Mouse (Mus musculus) liver, postnatal 0 days (tissue): ENCODE measurements around the gene Col7a1. TPM values are rescaled to one million over a fixed set of nuclear protein-coding genes. Genes with fewer than 3 reads are reported as not detected.

Experiments used
- ATAC-seq: fragments of 200-750 bp; cut with Nextera tagmentation; 2 replicates; pipeline ENCODE4 v1.8.0; 2017; ENCODE audit warnings: mild to moderate bottlenecking, moderate library complexity
- DNase-seq: peaks from one replicate; pipeline ENCODE4 v3.0.0-alpha.2; 2016
- H3K27ac ChIP-seq: fragments of 300-500 bp; sonication (generic); 2 replicates; pipeline ENCODE4 v1.5.1; 2014; ENCODE audit warnings: antibody characterized with exemption, moderate library complexity, mild to moderate bottlenecking, low read depth
- H3K27me3 ChIP-seq: fragments of 300-500 bp; sonication (generic); 2 replicates; pipeline ENCODE4 v1.6.1; 2014; ENCODE audit warnings: low read length, control low read depth, mixed read lengths; ENCODE audit not compliant: insufficient read depth
- H3K36me3 ChIP-seq: fragments of 300-500 bp; sonication (generic); replicated peaks from 2 replicates; pipeline ENCODE4 v1.6.1; 2014; ENCODE audit warnings: mild to moderate bottlenecking, control low read depth, low read length, moderate library complexity, mixed read lengths; ENCODE audit not compliant: insufficient read depth
- H3K4me1 ChIP-seq: fragments of 300-500 bp; sonication (generic); 2 replicates; pipeline ENCODE4 v1.6.1; 2014; ENCODE audit warnings: antibody characterized with exemption, mild to moderate bottlenecking, control low read depth; ENCODE audit not compliant: insufficient read depth
- H3K4me2 ChIP-seq: fragments of 300-500 bp; sonication (generic); 2 replicates; pipeline ENCODE4 v1.6.1; 2014; ENCODE audit warnings: low read depth, mild to moderate bottlenecking, low read length, moderate library complexity, mixed read lengths
- H3K4me3 ChIP-seq: fragments of 300-500 bp; sonication (generic); 2 replicates; pipeline ENCODE4 v1.5.1; 2014; ENCODE audit warnings: low read depth, low read length
- H3K9ac ChIP-seq: fragments of 300-500 bp; sonication (generic); replicated peaks from 2 replicates; pipeline ENCODE4 v1.6.1; 2014; ENCODE audit warnings: mild to moderate bottlenecking, moderate library complexity
- H3K9me3 ChIP-seq: fragments of 300-500 bp; sonication (generic); 2 replicates; pipeline ENCODE4 v1.6.1; 2016; ENCODE audit warnings: mild to moderate bottlenecking, control low read depth, low read length, mixed read lengths
- CTCF ChIP-seq: sonication (generic); IDR thresholded peaks from 2 replicates; pipeline ENCODE4 v1.5.1; 2016; ENCODE audit warnings: antibody characterized with exemption, low read depth
- EP300 ChIP-seq: IDR thresholded peaks from 2 replicates; pipeline ENCODE4 v1.6.1; 2016; ENCODE audit warnings: antibody characterized with exemption, low read depth, mild to moderate bottlenecking
- WGBS: fragments of 180-500 bp; shearing (Covaris S2); extraction: QIAGEN DNeasy Blood & Tissue Kit; methylation state at CpG from one replicate; pipeline ENCODE4 v1.1.7; 2014; ENCODE audit not compliant: insufficient replicate concordance; 5-methylcytosine and 5-hydroxymethylcytosine counted together
- polyA plus RNA-seq: library from polyadenylated mRNA; unstranded; fragments of >200 nt; fragmentation: Nextera tagmentation; extraction: Ambion mirVana; gene quantifications from 2 replicates; pipeline ENCODE4 v1.2.1, GENCODE M21; 2015

Col7a1 gene
- polyA plus RNA-seq, 1 experiment from 2014 or later, result 0.13 TPM

- no peak for TF ChIP-seq CTCF
- TF ChIP-seq EP300, result no peak
- 88% methylated on average over 3 of the region's 3 CpGs for WGBS
- ATAC-seq, result no peak
- Histone ChIP-seq H3K4me3 (no peak overlapping the region), H3K9me3 (no peaks in the 10 kb centered on the region), H3K36me3 (no peaks in the 10 kb centered on the region), H3K27me3 (no peaks in the 10 kb centered on the region), H3K27ac (no peak overlapping the region), H3K9ac (no peak overlapping the region), H3K4me2 (no peak overlapping the region), H3K4me1 (no peaks in the 10 kb centered on the region)
- DNase-seq, result no peak
Observed at GRCm38 (mm10) chr9:108928424-108928823, 25.0 kb upstream of the Col7a1 start.

- peaks cover 25% of the 10 kb centered on the region for H3K36me3 ChIP-seq
- no peaks in the 10 kb centered on the region for H3K27me3 ChIP-seq
- no peak for TF ChIP-seq CTCF
- TF ChIP-seq EP300, result no peak
- DNase-seq, result no peak
- no peaks in the 10 kb centered on the region for H3K4me1 ChIP-seq
- no peak overlapping the region for H3K9ac ChIP-seq
- 11% methylated on average over 3 of the region's 3 CpGs for WGBS
- H3K9me3 ChIP-seq, result no peaks in the 10 kb centered on the region
- no peak overlapping the region for H3K27ac ChIP-seq
- H3K4me2 ChIP-seq, result peak overlapping the region; percentile 5; the same call in 1 of the 2 replicates
- no peak overlapping the region for H3K4me3 ChIP-seq
- no peak for ATAC-seq
Observed at GRCm38 (mm10) chr9:108935991-108936390, 17.4 kb upstream of the Col7a1 start.

- Histone ChIP-seq H3K4me2 (peak within 1 kb of the TSS; percentile 84), H3K9me3 (no peaks in the 10 kb centered on the region), H3K27me3 (no peaks in the 10 kb centered on the region), H3K4me1 (no peaks in the 10 kb centered on the region), H3K36me3 (peaks cover 31% of the 10 kb centered on the region), H3K4me3 (peak within 1 kb of the TSS; percentile 82), H3K27ac (peak within 1 kb of the TSS; percentile 71), H3K9ac (peak within 1 kb of the TSS; percentile 90)
- TF ChIP-seq CTCF (peak; percentile 99), EP300 (no peak)
- WGBS, result under 1% methylated on average over 58 of the region's 58 CpGs
- ATAC-seq, result peak; percentile 90
- DNase-seq, result peak; percentile 97
Observed at GRCm38 (mm10) chr9:108936418-108937364, 16.7 kb upstream of the Col7a1 start, which contains the start of gene Uqcrc1. Gene Uqcrc1, plus strand, starts transcription at chr9:108936633.

GRCm38 (mm10) chr9:108945111-108945510 lies 8.3 kb upstream of the Col7a1 start:
- Histone ChIP-seq H3K4me1 (no peaks in the 10 kb centered on the region), H3K4me2 (no peak overlapping the region), H3K36me3 (peaks cover 87% of the 10 kb centered on the region), H3K9ac (no peak overlapping the region), H3K27me3 (no peaks in the 10 kb centered on the region), H3K9me3 (no peaks in the 10 kb centered on the region), H3K4me3 (no peak overlapping the region), H3K27ac (no peak overlapping the region)
- 84% methylated on average over 9 of the region's 9 CpGs for WGBS
- no peak for ATAC-seq
- DNase-seq, result no peak
- TF ChIP-seq CTCF (no peak), EP300 (no peak)

GRCm38 (mm10) chr9:108945608-108946007 lies 7.8 kb upstream of the Col7a1 start:
- H3K27me3 ChIP-seq, result no peaks in the 10 kb centered on the region
- H3K9me3 ChIP-seq, result no peaks in the 10 kb centered on the region
- DNase-seq (no peak), ATAC-seq (no peak; the same call in 1 of the 2 replicates)
- no peak overlapping the region for H3K4me2 ChIP-seq
- 63% methylated on average over 5 of the region's 5 CpGs for WGBS
- H3K4me1 ChIP-seq, result no peaks in the 10 kb centered on the region
- no peak overlapping the region for H3K27ac ChIP-seq
- no peak for TF ChIP-seq CTCF
- no peak for TF ChIP-seq EP300
- H3K36me3 ChIP-seq, result peaks cover 89% of the 10 kb centered on the region
- H3K9ac ChIP-seq, result no peak overlapping the region
- H3K4me3 ChIP-seq, result no peak overlapping the region

GRCm38 (mm10) chr9:108949231-108949966 lies 4.0 kb upstream of the Col7a1 start:
- 80% methylated on average over 13 of the region's 13 CpGs for WGBS
- H3K36me3 ChIP-seq, result peaks cover 58% of the 10 kb centered on the region
- H3K4me2 ChIP-seq, result no peak overlapping the region
- TF ChIP-seq CTCF (no peak), EP300 (no peak)
- H3K27ac ChIP-seq, result no peak overlapping the region
- no peak for DNase-seq
- no peaks in the 10 kb centered on the region for H3K9me3 ChIP-seq
- H3K4me1 ChIP-seq, result no peaks in the 10 kb centered on the region
- ATAC-seq, result no peak
- H3K4me3 ChIP-seq, result no peak overlapping the region
- H3K9ac ChIP-seq, result no peak overlapping the region
- peaks cover 13% of the 10 kb centered on the region; the same call in 1 of the 2 replicates for H3K27me3 ChIP-seq
